Mouse (Mus musculus) layer of hippocampus, postnatal 14 days (tissue): ENCODE results near the gene Diexf. TPM values are rescaled to one million over a fixed set of nuclear protein-coding genes. Genes with fewer than 3 reads are reported as not detected.

ENCODE experiments used
- DNase-seq, 2 experiments: peaks; one replicate each; pipeline ENCODE4 v3.0.0; 2021 to 2022; ENCODE audit warnings: low spot score in 2 of 2, mixed read lengths in 1 of 2
- long read RNA-seq, 2 experiments: library from polyadenylated mRNA; stranded (forward); transcript quantifications; one replicate each; pipeline ENCODE4 v2.0.0; 2021
- total RNA-seq, 2 experiments: library from RNA; stranded (reverse); gene quantifications; 2 replicates each; pipeline ENCODE4 v1.2.3; 2021

The Diexf gene
- 10 to 100 TPM; 17.4 to 24.1 TPM for total RNA-seq
- long read RNA-seq, experiment 1, full-length matches to known transcripts = 1 of 7 reads
- long read RNA-seq, experiment 1, partial matches to known transcripts = 2 of 7 reads
- long read RNA-seq, experiment 1, other reads (novel, unspliced or antisense) = 4 of 7 reads
- long read RNA-seq, experiment 2, full-length matches to known transcripts = 7 of 17 reads
- long read RNA-seq, experiment 2, partial matches to known transcripts = 4 of 17 reads
- long read RNA-seq, experiment 2, other reads (novel, unspliced or antisense) = 6 of 17 reads

GRCm38 (mm10) chr1:193129786-193130455 lies at the start of gene Diexf:
Gene Diexf (minus strand): TSS chr1:193130272.
- DNase-seq = peak; percentile 94 to 98

- DNase-seq = no peak
These were observed 44.2 kb upstream of the Diexf start for GRCm38 (mm10) chr1:193174143-193174733.

GRCm38 (mm10) chr1:193173810-193174129 lies 43.7 kb upstream of the Diexf start:
- DNase-seq = no peak

GRCm38 (mm10) chr1:193172991-193173809 lies 43.1 kb upstream of the Diexf start:
- peak; percentile 92 to 98 for DNase-seq

- no peak for DNase-seq
These were observed 39.8 kb upstream of the Diexf start for GRCm38 (mm10) chr1:193169856-193170255.

DNA sequence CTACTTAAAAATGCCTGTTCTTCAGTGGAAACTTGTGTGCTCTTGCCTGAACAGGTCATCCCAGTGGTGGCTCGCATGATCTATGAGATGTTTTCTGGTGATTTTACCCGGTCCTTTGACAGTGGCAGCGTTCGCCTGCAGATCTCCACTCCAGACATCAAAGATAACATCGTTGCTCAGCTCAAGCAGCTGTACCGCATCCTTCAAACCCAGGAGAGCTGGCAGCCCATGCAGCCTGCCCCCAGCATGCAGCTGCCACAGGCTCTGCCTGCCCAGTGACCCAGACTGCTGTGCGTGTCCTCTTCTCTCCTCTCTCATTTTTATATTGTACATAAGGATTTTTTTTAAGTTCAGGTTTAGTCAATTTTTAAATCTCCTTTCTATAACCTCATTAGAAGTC lies 39.2 kb upstream of the Diexf start:
- no peak for DNase-seq

DNA sequence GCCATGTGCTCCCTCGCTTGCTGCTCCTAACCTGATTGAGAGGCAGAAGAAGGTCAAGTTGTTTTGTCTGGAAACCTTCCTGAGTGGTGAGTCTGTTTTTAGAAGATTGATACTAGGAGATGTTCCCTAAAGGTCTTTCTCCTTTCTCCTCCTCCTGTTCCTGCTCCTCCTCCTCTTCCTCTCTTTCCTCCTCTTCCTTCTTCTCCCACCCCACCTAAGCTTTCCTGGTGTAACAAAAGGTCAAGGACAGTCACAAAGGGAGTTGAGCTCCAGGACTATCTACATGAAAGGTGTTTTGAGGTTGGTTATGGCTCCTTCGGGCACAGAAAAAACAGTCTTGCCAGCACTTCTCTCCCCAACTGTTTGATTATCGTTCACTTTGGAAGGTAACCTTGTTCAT lies 37.7 kb upstream of the Diexf start, which contains the start of gene A130010J15Rik:
Gene A130010J15Rik, plus strand, starts transcription at position 301 of the 400 bp plus-strand sequence.
- DNase-seq = no peak

DNA sequence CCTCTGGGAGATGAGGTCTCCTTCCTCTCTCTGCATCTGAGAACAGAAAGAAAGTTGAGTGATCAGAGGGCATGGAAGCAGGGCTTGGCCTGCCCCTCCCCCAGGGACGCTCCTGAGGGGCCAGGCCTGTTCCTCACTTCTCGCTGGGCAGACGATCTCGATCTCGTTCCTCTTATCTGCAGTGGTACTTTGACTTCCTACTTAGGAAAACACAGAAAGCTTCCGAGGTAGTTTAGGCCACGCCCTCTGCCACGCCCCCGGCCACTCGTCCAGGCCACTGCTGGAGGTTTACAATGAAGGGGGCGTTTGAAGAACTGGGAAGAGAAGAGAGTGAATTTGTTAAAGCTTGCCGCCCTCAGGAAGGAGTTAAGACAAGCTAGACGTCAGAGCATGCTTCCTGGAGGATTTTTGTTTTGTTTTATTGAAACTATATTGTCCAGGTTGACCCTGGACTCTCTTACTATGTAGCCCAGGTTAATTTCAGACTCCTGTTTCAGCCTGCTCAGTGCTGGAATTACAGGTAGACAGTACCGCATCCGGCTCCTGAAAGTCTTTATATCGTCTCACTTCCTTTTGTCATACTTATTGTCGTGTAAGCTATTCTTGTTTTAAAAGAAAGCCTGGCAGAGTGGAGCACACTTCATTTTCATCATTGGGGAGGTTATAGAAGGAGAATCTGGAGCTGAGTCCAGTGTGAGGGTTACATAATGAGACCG lies 30.4 kb upstream of the Diexf start:
- DNase-seq = peak in 1 of 2 experiments; percentile 16

DNA sequence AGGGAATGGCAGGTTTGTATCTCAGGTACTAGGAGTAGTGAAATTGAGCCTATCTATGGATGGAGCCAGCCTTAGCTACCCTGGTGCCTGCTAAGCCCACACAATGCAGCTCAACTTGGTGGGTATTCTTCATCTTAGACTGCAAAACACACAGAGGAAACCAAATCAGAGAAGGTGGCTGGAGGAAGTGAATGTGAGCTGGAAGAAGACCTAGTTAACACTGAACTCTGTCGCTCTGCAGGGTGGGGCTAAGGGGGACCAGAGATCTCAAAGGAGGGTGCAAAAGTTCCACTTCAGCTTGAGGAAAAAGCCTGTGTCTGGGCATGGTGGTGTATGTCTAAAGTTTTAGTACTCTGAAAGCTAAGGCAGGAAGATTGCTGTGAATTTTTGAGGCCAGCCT lies 29.5 kb upstream of the Diexf start:
- DNase-seq = no peak

- no peak for DNase-seq
These were observed 29.1 kb upstream of the Diexf start for GRCm38 (mm10) chr1:193159163-193159562.

- no peak for DNase-seq
These were observed 27.0 kb upstream of the Diexf start for GRCm38 (mm10) chr1:193157111-193157492.

GRCm38 (mm10) chr1:193156316-193157110 lies 26.4 kb upstream of the Diexf start:
- no peak for DNase-seq

- DNase-seq = no peak
These were observed 23.5 kb upstream of the Diexf start for GRCm38 (mm10) chr1:193153561-193153960.

GRCm38 (mm10) chr1:193152872-193153271 lies 22.8 kb upstream of the Diexf start, which contains the start of gene Irf6:
Gene Irf6 (plus strand): TSS chr1:193153111.
- no peak for DNase-seq

DNA sequence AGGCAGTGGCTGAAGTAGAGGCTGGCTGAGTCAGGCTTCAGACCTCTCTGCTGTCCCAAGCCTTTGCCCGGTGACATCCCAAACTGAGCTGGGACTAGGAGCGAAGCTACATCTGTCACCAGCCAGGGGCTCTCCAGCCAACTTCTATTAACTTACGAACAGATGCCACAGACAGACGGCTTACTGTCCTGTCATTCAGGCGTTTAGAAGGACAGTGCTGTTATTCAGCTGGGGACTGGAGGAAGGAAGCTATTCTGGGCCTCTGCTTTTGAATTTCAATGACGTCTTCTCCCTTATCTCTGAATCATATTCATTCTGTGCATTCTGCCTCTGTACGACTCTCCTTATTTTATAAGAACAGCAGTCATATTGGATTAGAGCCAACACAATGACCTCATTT lies 21.1 kb upstream of the Diexf start:
- peak; percentile 19 to 31 for DNase-seq

- no peak for DNase-seq
These were observed 19.2 kb upstream of the Diexf start for GRCm38 (mm10) chr1:193149231-193149630.

DNA sequence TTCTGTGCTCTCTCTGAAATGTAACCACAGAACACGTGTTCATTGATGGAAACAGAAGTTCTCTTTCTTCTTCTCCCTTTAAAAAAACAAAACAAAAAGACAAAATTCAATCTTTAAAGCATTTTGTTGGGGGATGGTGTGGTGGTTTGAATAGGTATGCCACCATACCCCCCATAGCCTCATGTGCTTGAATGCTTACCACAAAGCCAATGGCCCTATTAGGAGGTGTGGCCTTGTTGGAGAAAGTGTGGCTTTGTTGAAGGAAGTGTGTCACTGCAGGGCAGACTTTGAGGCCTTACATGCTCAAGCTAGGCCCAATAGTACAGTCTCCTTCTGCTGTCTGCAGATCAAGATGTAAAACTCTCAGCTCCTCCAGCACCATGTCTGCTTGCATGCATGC lies 16.3 kb upstream of the Diexf start:
- no peak for DNase-seq

DNA sequence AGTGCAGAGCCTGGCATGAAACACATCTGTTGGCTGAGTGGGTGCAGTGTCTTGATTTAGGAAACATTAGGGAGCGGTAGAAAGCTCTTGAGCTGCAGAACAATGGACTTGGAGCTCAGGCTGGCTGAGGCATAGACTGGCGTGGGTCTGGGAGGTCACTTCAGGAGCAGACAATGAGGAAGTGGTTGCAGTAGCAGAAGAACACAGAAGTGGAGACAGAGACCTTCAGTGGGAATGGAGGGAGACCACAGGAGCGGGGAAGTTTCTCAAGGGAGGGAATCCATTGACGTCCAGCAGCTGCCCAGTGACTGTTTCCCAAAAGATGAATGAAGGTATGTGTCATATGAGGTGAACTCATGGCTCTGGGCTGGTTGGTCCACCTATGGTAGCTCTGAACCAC lies 15.0 kb upstream of the Diexf start:
- DNase-seq = no peak

- no peak for DNase-seq
These were observed 14.4 kb upstream of the Diexf start for GRCm38 (mm10) chr1:193144516-193144915.

- no peak for DNase-seq
These were observed 12.5 kb upstream of the Diexf start for GRCm38 (mm10) chr1:193142517-193143062.
